Mouse (Mus musculus) kidney, embryonic 14.5 days (tissue): ENCODE measurements around the gene Dok3. TPM values are rescaled to one million over a fixed set of nuclear protein-coding genes. Genes with fewer than 3 reads are reported as not detected.

Source experiments
- ATAC-seq: fragments of 200-750 bp; cut with Nextera tagmentation; 2 replicates; pipeline ENCODE4 v1.8.0; 2017; ENCODE audit warnings: moderate number of reproducible peaks, mild to moderate bottlenecking, moderate TSS enrichment, moderate library complexity; ENCODE audit not compliant: low FRiP score, low TSS enrichment
- H3K27ac ChIP-seq: fragments of 300-500 bp; sonication (generic); 2 replicates; pipeline ENCODE4 v1.5.1; 2014; ENCODE audit warnings: low read depth, mild to moderate bottlenecking, low read length, moderate library complexity, mixed read lengths
- H3K27me3 ChIP-seq: fragments of 300-500 bp; sonication (generic); 2 replicates; pipeline ENCODE4 v1.6.1; 2014; ENCODE audit warnings: mild to moderate bottlenecking, low read length; ENCODE audit not compliant: control insufficient read depth, insufficient read depth
- H3K36me3 ChIP-seq: fragments of 300-500 bp; sonication (generic); 2 replicates; pipeline ENCODE4 v1.6.1; 2014; ENCODE audit warnings: low read length, mixed read lengths; ENCODE audit not compliant: control insufficient read depth, insufficient read depth
- H3K4me1 ChIP-seq: fragments of 300-500 bp; sonication (generic); 2 replicates; pipeline ENCODE4 v1.6.1; 2014; ENCODE audit warnings: low read length, mixed read lengths; ENCODE audit not compliant: control insufficient read depth, insufficient read depth
- H3K4me2 ChIP-seq: fragments of 300-500 bp; sonication (generic); replicated peaks from 2 replicates; pipeline ENCODE4 v1.6.1; 2014; ENCODE audit warnings: low read depth, mild to moderate bottlenecking, low read length
- H3K4me3 ChIP-seq: fragments of 300-500 bp; sonication (generic); 2 replicates; pipeline ENCODE4 v1.5.1; 2014; ENCODE audit warnings: mild to moderate bottlenecking, low read length
- H3K9ac ChIP-seq: fragments of 300-500 bp; sonication (generic); 2 replicates; pipeline ENCODE4 v1.6.1; 2014; ENCODE audit warnings: low read depth, mild to moderate bottlenecking, low read length, moderate library complexity
- H3K9me3 ChIP-seq: fragments of 300-500 bp; sonication (generic); 2 replicates; pipeline ENCODE4 v1.6.1; 2016; ENCODE audit warnings: low read length; ENCODE audit not compliant: control insufficient read depth
- WGBS: fragments of 180-500 bp; shearing (Covaris S2); extraction: QIAGEN DNeasy Blood & Tissue Kit; methylation state at CpG from one replicate; pipeline ENCODE4 v1.1.7; 2014; 5-methylcytosine and 5-hydroxymethylcytosine counted together
- polyA plus RNA-seq: library from polyadenylated mRNA; unstranded; fragments of >200 nt; fragmentation: Nextera tagmentation; extraction: Ambion mirVana; gene quantifications from 2 replicates; pipeline ENCODE4 v1.2.1, GENCODE M21; 2014

The Dok3 gene
- polyA plus RNA-seq, 1 experiment from 2014 or later, result 1.9 TPM

GRCm38 (mm10) chr13:55483071-55483470 lies 46.0 kb downstream of the Dok3 start:
- Histone ChIP-seq H3K27me3 (no peaks in the 10 kb centered on the region), H3K4me2 (peak overlapping the region; percentile 22), H3K9ac (0 out of 2 replicates have a peak overlapping the region, but pooled peaks have one; percentile 7), H3K36me3 (peaks cover 41% of the 10 kb centered on the region), H3K9me3 (no peaks in the 10 kb centered on the region), H3K4me3 (no peak overlapping the region), H3K27ac (0 out of 2 replicates have a peak overlapping the region, but pooled peaks have one; percentile 30), H3K4me1 (peaks cover 35% of the 10 kb centered on the region)
- 37% methylated on average over 9 of the region's 9 CpGs for WGBS
- no peak for ATAC-seq

GRCm38 (mm10) chr13:55482542-55482941 lies 46.6 kb downstream of the Dok3 start:
- Histone ChIP-seq H3K36me3 (peaks cover 44% of the 10 kb centered on the region), H3K4me2 (no peak overlapping the region)

GRCm38 (mm10) chr13:55479929-55480328 lies 49.2 kb downstream of the Dok3 start:
- Histone ChIP-seq H3K4me3 (no peak overlapping the region), H3K27ac (no peak overlapping the region), H3K27me3 (no peaks in the 10 kb centered on the region), H3K4me1 (peaks cover 21% of the 10 kb centered on the region), H3K36me3 (peaks cover 68% of the 10 kb centered on the region), H3K9me3 (no peaks in the 10 kb centered on the region), H3K9ac (no peak overlapping the region), H3K4me2 (no peak overlapping the region)
- ATAC-seq, result no peak

More at GRCm38 (mm10) chr13:55482542-55482941, 46.6 kb downstream of the Dok3 start:
- no peaks in the 10 kb centered on the region for H3K9me3 ChIP-seq
- WGBS, result 80% methylated on average over 7 of the region's 7 CpGs
- ATAC-seq, result no peak
- H3K9ac ChIP-seq, result no peak overlapping the region; the same call in 1 of the 2 replicates
- no peak overlapping the region for H3K27ac ChIP-seq
- no peak overlapping the region for H3K4me3 ChIP-seq
- H3K4me1 ChIP-seq, result peaks cover 35% of the 10 kb centered on the region
- H3K27me3 ChIP-seq, result no peaks in the 10 kb centered on the region

- no peak overlapping the region for H3K4me2 ChIP-seq
- ATAC-seq, result no peak
- WGBS, result 80% methylated on average over 7 of the region's 7 CpGs
Measured at GRCm38 (mm10) chr13:55479008-55479407, 50.1 kb downstream of the Dok3 start.

DNA sequence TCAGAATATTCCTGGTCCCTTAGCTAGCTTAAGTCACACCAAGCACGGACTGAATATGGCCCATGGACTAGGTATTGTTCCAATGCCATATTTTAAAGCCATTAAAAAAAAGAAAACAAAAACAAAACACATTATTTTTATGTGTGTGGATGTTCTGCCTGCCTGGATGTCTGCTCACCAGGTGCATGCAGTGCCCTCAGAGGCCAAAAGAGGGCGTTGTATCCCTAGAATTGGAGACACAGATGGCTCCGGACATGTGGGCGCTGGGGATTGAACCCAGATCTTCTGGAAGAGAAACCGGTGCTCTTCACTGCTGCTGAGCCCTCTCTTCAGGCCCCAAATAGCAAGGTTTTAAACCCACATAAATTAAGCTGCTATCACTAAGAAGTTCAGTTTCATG lies 51.1 kb downstream of the Dok3 start:
- no peak for ATAC-seq
- no peak overlapping the region for H3K4me3 ChIP-seq
- H3K4me2 ChIP-seq, result no peak overlapping the region
- no peaks in the 10 kb centered on the region for H3K27me3 ChIP-seq
- H3K9ac ChIP-seq, result no peak overlapping the region
- no peak overlapping the region for H3K27ac ChIP-seq
- no peaks in the 10 kb centered on the region for H3K9me3 ChIP-seq
- H3K36me3 ChIP-seq, result peaks cover 79% of the 10 kb centered on the region
- H3K4me1 ChIP-seq, result peaks cover 2% of the 10 kb centered on the region
- 53% methylated on average over 5 of the region's 5 CpGs for WGBS

More at GRCm38 (mm10) chr13:55479008-55479407, 50.1 kb downstream of the Dok3 start:
- no peaks in the 10 kb centered on the region for H3K27me3 ChIP-seq
- 0 out of 2 replicates have a peak overlapping the region, but pooled peaks have one; percentile 7 for H3K27ac ChIP-seq
- peaks cover 12% of the 10 kb centered on the region for H3K4me1 ChIP-seq
- peaks cover 77% of the 10 kb centered on the region for H3K36me3 ChIP-seq
- H3K4me3 ChIP-seq, result no peak overlapping the region
- H3K9me3 ChIP-seq, result no peaks in the 10 kb centered on the region
- no peak overlapping the region for H3K9ac ChIP-seq

- no peak for ATAC-seq
- Histone ChIP-seq H3K9ac (no peak overlapping the region), H3K4me1 (no peaks in the 10 kb centered on the region; the same call in 1 of the 2 replicates), H3K4me2 (no peak overlapping the region), H3K27me3 (no peaks in the 10 kb centered on the region), H3K9me3 (no peaks in the 10 kb centered on the region), H3K36me3 (peaks cover 77% of the 10 kb centered on the region), H3K4me3 (no peak overlapping the region), H3K27ac (no peak overlapping the region)
- 80% methylated on average over 16 of the region's 16 CpGs for WGBS
Measured at GRCm38 (mm10) chr13:55477492-55477891, 51.6 kb downstream of the Dok3 start.

- no peak overlapping the region for H3K27ac ChIP-seq
- H3K4me2 ChIP-seq, result no peak overlapping the region
- H3K4me1 ChIP-seq, result peaks cover under 1% of the 10 kb centered on the region; the same call in 1 of the 2 replicates
- H3K27me3 ChIP-seq, result no peaks in the 10 kb centered on the region
- H3K36me3 ChIP-seq, result peaks cover 65% of the 10 kb centered on the region
- no peak for ATAC-seq
- 94% methylated on average over 8 of the region's 8 CpGs for WGBS
- H3K9ac ChIP-seq, result no peak overlapping the region
- no peak overlapping the region for H3K4me3 ChIP-seq
- H3K9me3 ChIP-seq, result no peaks in the 10 kb centered on the region
Measured at GRCm38 (mm10) chr13:55476256-55476655, 52.8 kb downstream of the Dok3 start.

DNA sequence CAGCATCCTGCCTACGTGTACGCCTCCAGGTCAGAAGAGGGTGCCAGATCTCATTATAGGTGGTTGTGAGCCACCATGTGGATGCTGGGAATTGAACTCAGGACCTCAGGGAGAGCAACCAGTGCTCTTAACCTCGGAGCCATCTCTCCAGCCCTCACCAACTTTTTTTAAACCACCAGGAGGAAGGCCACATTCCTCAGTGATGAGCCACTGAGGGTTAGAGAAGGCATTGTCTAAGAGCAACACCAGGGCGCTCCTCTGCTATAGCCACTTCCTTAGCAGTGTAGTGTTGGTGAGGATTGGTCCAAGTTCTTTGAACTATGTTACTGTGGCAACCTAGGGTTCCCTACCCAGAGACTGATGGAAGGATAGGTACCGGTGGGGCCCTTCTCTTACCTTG lies 53.3 kb downstream of the Dok3 start:
- H3K4me3 ChIP-seq, result no peak overlapping the region
- 92% methylated on average over 5 of the region's 5 CpGs for WGBS
- no peak overlapping the region for H3K9ac ChIP-seq
- no peak for ATAC-seq
- no peak overlapping the region for H3K4me2 ChIP-seq
- H3K27me3 ChIP-seq, result no peaks in the 10 kb centered on the region
- H3K4me1 ChIP-seq, result peaks cover 5% of the 10 kb centered on the region; the same call in 1 of the 2 replicates
- H3K36me3 ChIP-seq, result peaks cover 60% of the 10 kb centered on the region
- no peak overlapping the region for H3K27ac ChIP-seq
- H3K9me3 ChIP-seq, result no peaks in the 10 kb centered on the region

DNA sequence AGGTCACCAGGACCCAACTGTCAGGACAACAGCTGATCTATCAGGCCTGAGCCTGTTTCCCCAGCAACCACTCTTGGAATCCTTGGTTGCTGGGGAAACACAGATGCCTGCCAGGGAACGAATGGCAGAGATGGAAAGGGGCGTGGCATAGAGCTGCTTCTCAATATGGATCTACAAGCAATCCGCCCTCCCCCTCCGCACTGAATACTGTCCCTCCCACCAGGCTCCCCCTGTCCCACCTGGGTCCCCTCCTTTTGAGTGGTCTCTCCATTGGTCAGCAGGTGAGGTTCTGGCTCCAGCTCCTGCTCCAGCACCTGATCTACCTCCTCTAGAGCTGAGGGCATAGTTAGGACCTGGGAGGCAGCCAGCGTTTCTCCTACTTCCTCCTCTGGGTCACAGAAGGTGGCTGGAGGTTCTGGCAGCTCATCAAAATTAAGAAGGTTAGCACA lies 54.5 kb downstream of the Dok3 start:
- 72% methylated on average over 5 of the region's 5 CpGs for WGBS
- no peak overlapping the region for H3K27ac ChIP-seq

More for the DNA sequence above, 54.5 kb downstream of the Dok3 start:
- Histone ChIP-seq H3K4me2 (no peak overlapping the region), H3K9me3 (no peaks in the 10 kb centered on the region), H3K4me3 (no peak overlapping the region), H3K36me3 (peaks cover 49% of the 10 kb centered on the region), H3K4me1 (peaks cover 6% of the 10 kb centered on the region; the same call in 1 of the 2 replicates), H3K27me3 (no peaks in the 10 kb centered on the region), H3K9ac (no peak overlapping the region)
- no peak for ATAC-seq
